Mouse (Mus musculus): ENCODE data around the gene Lingo2. TPM values are rescaled to one million over a fixed set of nuclear protein-coding genes. Genes with fewer than 3 reads are reported as not detected.

Gene Lingo2
- total and polyA plus RNA-seq, 2 experiments from 2014 or later: 51.6 to 59.7 TPM

- DNase-seq (ENCODE audit: low spot score) (peak; percentile 84), ATAC-seq (ENCODE audit: low FRiP score) (peak; percentile 89)
- 1% methylated on average over 43 of the region's 43 CpGs for WGBS
- H3K27ac ChIP-seq (ENCODE audit: low read depth, low read length): peak overlapping the region; percentile 63
- peak overlapping the region; percentile 87 for H3K4me2 ChIP-seq (ENCODE audit: low read depth, low read length, poor library complexity, severe bottlenecking)
- H3K4me3 ChIP-seq (ENCODE audit: low read depth, low read length): peak overlapping the region; percentile 72
- TF ChIP-seq CTCF (IDR thresholded peaks at IDR 0.05): peak; percentile 87
- H3K36me3 ChIP-seq (ENCODE audit: insufficient read depth, low read length): no peaks in the 10 kb centered on the region
- 0 out of 2 replicates have a peak, but pooled peaks cover 6% of the 10 kb centered on the region for H3K27me3 ChIP-seq (ENCODE audit: insufficient read depth, low read length)
- H3K4me1 ChIP-seq (ENCODE audit: insufficient read depth, low read length): peaks cover 3% of the 10 kb centered on the region; the same call in 1 of the 2 replicates
- H3K9ac ChIP-seq (replicated peaks; ENCODE audit: low read length, poor library complexity, severe bottlenecking): peak overlapping the region; percentile 71
- no peaks in the 10 kb centered on the region for H3K9me3 ChIP-seq (ENCODE audit: low read length)
Observed at GRCm38 (mm10) chr4:36950021-36950751, 1.4 kb downstream of the Lingo2 start.

GRCm38 (mm10) chr4:36890810-36891209 lies 60.7 kb downstream of the Lingo2 start:
- H3K9me3 ChIP-seq (ENCODE audit: low read length): 0 out of 2 replicates have a peak, but pooled peaks cover 2% of the 10 kb centered on the region
- H3K4me3 ChIP-seq (ENCODE audit: low read depth, low read length): no peak overlapping the region
- H3K4me1 ChIP-seq (ENCODE audit: insufficient read depth, low read length): no peaks in the 10 kb centered on the region
- no peak for DNase-seq (ENCODE audit: low spot score)
- 84% methylated on average over 1 of the region's 1 CpGs for WGBS
- H3K9ac ChIP-seq (replicated peaks; ENCODE audit: low read length, poor library complexity, severe bottlenecking): no peak overlapping the region
- H3K36me3 ChIP-seq (ENCODE audit: insufficient read depth, low read length): no peaks in the 10 kb centered on the region
- no peak for TF ChIP-seq CTCF (IDR thresholded peaks at IDR 0.05)
- H3K4me2 ChIP-seq (ENCODE audit: low read depth, low read length, poor library complexity, severe bottlenecking): no peak overlapping the region
- ATAC-seq (ENCODE audit: low FRiP score): no peak
- H3K27ac ChIP-seq (ENCODE audit: low read depth, low read length): no peak overlapping the region
- no peaks in the 10 kb centered on the region for H3K27me3 ChIP-seq (ENCODE audit: insufficient read depth, low read length)

- TF ChIP-seq CTCF (IDR thresholded peaks at IDR 0.05): no peak
- no peak for DNase-seq (ENCODE audit: low spot score)
- Histone ChIP-seq H3K9me3 (ENCODE audit: low read length) (0 out of 2 replicates have a peak, but pooled peaks cover 3% of the 10 kb centered on the region), H3K27ac (ENCODE audit: low read depth, low read length) (no peak overlapping the region), H3K4me3 (ENCODE audit: low read depth, low read length) (no peak overlapping the region), H3K4me2 (ENCODE audit: low read depth, low read length, poor library complexity, severe bottlenecking) (no peak overlapping the region), H3K9ac (replicated peaks; ENCODE audit: low read length, poor library complexity, severe bottlenecking) (no peak overlapping the region), H3K4me1 (ENCODE audit: insufficient read depth, low read length) (no peaks in the 10 kb centered on the region), H3K36me3 (ENCODE audit: insufficient read depth, low read length) (no peaks in the 10 kb centered on the region), H3K27me3 (ENCODE audit: insufficient read depth, low read length) (no peaks in the 10 kb centered on the region)
- 85% methylated on average over 3 of the region's 3 CpGs for WGBS
- no peak for ATAC-seq (ENCODE audit: low FRiP score)
Observed at GRCm38 (mm10) chr4:36890365-36890764, 61.2 kb downstream of the Lingo2 start.

GRCm38 (mm10) chr4:36874781-36875180 lies 76.8 kb downstream of the Lingo2 start:
- no peak for DNase-seq (ENCODE audit: low spot score)
- no peak overlapping the region for H3K4me3 ChIP-seq (ENCODE audit: low read depth, low read length)
- H3K27me3 ChIP-seq (ENCODE audit: insufficient read depth, low read length): no peaks in the 10 kb centered on the region
- H3K9me3 ChIP-seq (ENCODE audit: low read length): no peaks in the 10 kb centered on the region
- no peak overlapping the region for H3K9ac ChIP-seq (replicated peaks; ENCODE audit: low read length, poor library complexity, severe bottlenecking)
- no peak overlapping the region for H3K4me2 ChIP-seq (ENCODE audit: low read depth, low read length, poor library complexity, severe bottlenecking)
- no peak for TF ChIP-seq CTCF (IDR thresholded peaks at IDR 0.05)
- ATAC-seq (ENCODE audit: low FRiP score): no peak
- no peaks in the 10 kb centered on the region for H3K36me3 ChIP-seq (ENCODE audit: insufficient read depth, low read length)
- H3K4me1 ChIP-seq (ENCODE audit: insufficient read depth, low read length): no peaks in the 10 kb centered on the region
- H3K27ac ChIP-seq (ENCODE audit: low read depth, low read length): no peak overlapping the region

- Histone ChIP-seq H3K4me1 (ENCODE audit: insufficient read depth, low read length) (no peaks in the 10 kb centered on the region), H3K4me3 (ENCODE audit: low read depth, low read length) (no peak overlapping the region), H3K27me3 (ENCODE audit: insufficient read depth, low read length) (no peaks in the 10 kb centered on the region), H3K4me2 (ENCODE audit: low read depth, low read length, poor library complexity, severe bottlenecking) (no peak overlapping the region), H3K9ac (replicated peaks; ENCODE audit: low read length, poor library complexity, severe bottlenecking) (no peak overlapping the region), H3K27ac (ENCODE audit: low read depth, low read length) (no peak overlapping the region), H3K9me3 (ENCODE audit: low read length) (no peaks in the 10 kb centered on the region), H3K36me3 (ENCODE audit: insufficient read depth, low read length) (no peaks in the 10 kb centered on the region)
- DNase-seq (ENCODE audit: low spot score) (no peak), ATAC-seq (ENCODE audit: low FRiP score) (no peak)
- no peak for TF ChIP-seq CTCF (IDR thresholded peaks at IDR 0.05)
Observed at GRCm38 (mm10) chr4:36824982-36825381, 126.6 kb downstream of the Lingo2 start.

GRCm38 (mm10) chr4:36821914-36822313 lies 129.6 kb downstream of the Lingo2 start:
- TF ChIP-seq CTCF (IDR thresholded peaks at IDR 0.05): no peak
- Histone ChIP-seq H3K27ac (ENCODE audit: low read depth, low read length) (no peak overlapping the region), H3K27me3 (ENCODE audit: insufficient read depth, low read length) (no peaks in the 10 kb centered on the region), H3K4me2 (ENCODE audit: low read depth, low read length, poor library complexity, severe bottlenecking) (no peak overlapping the region), H3K4me1 (ENCODE audit: insufficient read depth, low read length) (no peaks in the 10 kb centered on the region), H3K9me3 (ENCODE audit: low read length) (no peaks in the 10 kb centered on the region), H3K9ac (replicated peaks; ENCODE audit: low read length, poor library complexity, severe bottlenecking) (no peak overlapping the region), H3K36me3 (ENCODE audit: insufficient read depth, low read length) (no peaks in the 10 kb centered on the region), H3K4me3 (ENCODE audit: low read depth, low read length) (no peak overlapping the region)
- ATAC-seq (ENCODE audit: low FRiP score): no peak
- DNase-seq (ENCODE audit: low spot score): no peak
